Mouse (Mus musculus) neural tube, embryonic 13.5 days (tissue): ENCODE results near the gene Fgf9. TPM values are rescaled to one million over a fixed set of nuclear protein-coding genes. Genes with fewer than 3 reads are reported as not detected.

Source experiments
- ATAC-seq: fragments of 200-750 bp; cut with Nextera tagmentation; 2 replicates; pipeline ENCODE4 v1.8.0; 2017; ENCODE audit warnings: low read depth, mild to moderate bottlenecking, moderate TSS enrichment, moderate library complexity
- H3K27ac ChIP-seq: fragments of 300-500 bp; sonication (generic); replicated peaks from 2 replicates; pipeline ENCODE4 v1.5.1; 2015; ENCODE audit warnings: moderate library complexity, mild to moderate bottlenecking, inconsistent platforms
- H3K27me3 ChIP-seq: fragments of 300-500 bp; sonication (generic); 2 replicates; pipeline ENCODE4 v1.6.1; 2015; ENCODE audit warnings: mild to moderate bottlenecking, inconsistent platforms
- H3K36me3 ChIP-seq: fragments of 300-500 bp; sonication (generic); 2 replicates; pipeline ENCODE4 v1.6.1; 2015; ENCODE audit warnings: mild to moderate bottlenecking, inconsistent platforms
- H3K4me1 ChIP-seq: fragments of 300-500 bp; sonication (generic); replicated peaks from 2 replicates; pipeline ENCODE4 v1.6.1; 2015; ENCODE audit warnings: inconsistent platforms
- H3K4me2 ChIP-seq: fragments of 300-500 bp; sonication (generic); 2 replicates; pipeline ENCODE4 v1.6.1; 2015; ENCODE audit warnings: inconsistent platforms, mild to moderate bottlenecking, moderate library complexity
- H3K4me3 ChIP-seq: fragments of 300-500 bp; sonication (generic); 2 replicates; pipeline ENCODE4 v1.5.1; 2015; ENCODE audit warnings: mild to moderate bottlenecking, inconsistent platforms
- H3K9ac ChIP-seq: fragments of 300-500 bp; sonication (generic); 2 replicates; pipeline ENCODE4 v1.6.1; 2015; ENCODE audit warnings: moderate library complexity, mild to moderate bottlenecking, inconsistent platforms
- H3K9me3 ChIP-seq: fragments of 300-500 bp; sonication (generic); 2 replicates; pipeline ENCODE4 v1.6.1; 2016; ENCODE audit warnings: inconsistent platforms
- WGBS: fragments of 180-500 bp; shearing (Covaris S2); methylation state at CpG from one replicate; pipeline ENCODE4 v1.1.7; 2015; 5-methylcytosine and 5-hydroxymethylcytosine counted together
- polyA plus RNA-seq: library from polyadenylated mRNA; unstranded; fragments of >200 nt; fragmentation: Nextera tagmentation; extraction: Ambion mirVana; gene quantifications from 2 replicates; pipeline ENCODE4 v1.2.1, GENCODE M21; 2015

Fgf9 gene
- polyA plus RNA-seq, 1 experiment from 2014 or later = 13.0 TPM

GRCm38 (mm10) chr14:58073936-58074335, 3.6 kb downstream of the Fgf9 start:
- H3K9ac ChIP-seq = peak overlapping the region; percentile 82
- no peaks in the 10 kb centered on the region for H3K36me3 ChIP-seq
- H3K4me2 ChIP-seq = peak overlapping the region; percentile 96
- under 1% methylated on average over 20 of the region's 20 CpGs for WGBS
- peaks cover 68% of the 10 kb centered on the region for H3K4me1 ChIP-seq
- no peak for ATAC-seq
- H3K4me3 ChIP-seq = peak overlapping the region; percentile 69
- H3K27ac ChIP-seq = no peak overlapping the region
- H3K9me3 ChIP-seq = no peaks in the 10 kb centered on the region
- H3K27me3 ChIP-seq = peaks cover 70% of the 10 kb centered on the region

GRCm38 (mm10) chr14:58074621-58075432, 4.5 kb downstream of the Fgf9 start:
- WGBS = under 1% methylated on average over 60 of the region's 61 CpGs
- Histone ChIP-seq H3K27me3 (peaks cover 68% of the 10 kb centered on the region), H3K4me1 (peaks cover 65% of the 10 kb centered on the region), H3K4me3 (peak overlapping the region; percentile 69), H3K36me3 (no peaks in the 10 kb centered on the region), H3K9me3 (no peaks in the 10 kb centered on the region), H3K27ac (peak overlapping the region; percentile 93), H3K9ac (peak overlapping the region; percentile 82), H3K4me2 (peak overlapping the region; percentile 96)
- peak; percentile 51 for ATAC-seq

- Histone ChIP-seq H3K9ac (peak overlapping the region; percentile 82), H3K36me3 (no peaks in the 10 kb centered on the region), H3K4me1 (peaks cover 58% of the 10 kb centered on the region), H3K4me2 (peak overlapping the region; percentile 96), H3K4me3 (peak overlapping the region; percentile 69), H3K9me3 (no peaks in the 10 kb centered on the region), H3K27me3 (peaks cover 64% of the 10 kb centered on the region), H3K27ac (peak overlapping the region; percentile 93)
- peak; percentile 41 for ATAC-seq
- under 1% methylated on average over 31 of the region's 31 CpGs for WGBS
These were observed 5.2 kb downstream of the Fgf9 start for GRCm38 (mm10) chr14:58075433-58076029.

- under 1% methylated on average over 37 of the region's 40 CpGs for WGBS
These were observed 5.7 kb downstream of the Fgf9 start for GRCm38 (mm10) chr14:58076030-58076521.

GRCm38 (mm10) chr14:58076726-58077255, 6.4 kb downstream of the Fgf9 start:
- Histone ChIP-seq H3K9ac (peak overlapping the region; percentile 82), H3K36me3 (no peaks in the 10 kb centered on the region), H3K4me3 (peak overlapping the region; percentile 69), H3K9me3 (no peaks in the 10 kb centered on the region), H3K4me1 (peaks cover 49% of the 10 kb centered on the region), H3K4me2 (peak overlapping the region; percentile 96), H3K27me3 (peaks cover 64% of the 10 kb centered on the region), H3K27ac (peak overlapping the region; percentile 93)
- 8% methylated on average over 14 of the region's 14 CpGs for WGBS
- no peak for ATAC-seq

More at GRCm38 (mm10) chr14:58076030-58076521, 5.7 kb downstream of the Fgf9 start:
- Histone ChIP-seq H3K4me1 (peaks cover 54% of the 10 kb centered on the region), H3K36me3 (no peaks in the 10 kb centered on the region), H3K27me3 (peaks cover 64% of the 10 kb centered on the region), H3K4me2 (peak overlapping the region; percentile 96), H3K9ac (peak overlapping the region; percentile 82), H3K9me3 (no peaks in the 10 kb centered on the region), H3K4me3 (peak overlapping the region; percentile 69), H3K27ac (peak overlapping the region; percentile 93)
- peak; percentile 81 for ATAC-seq

GRCm38 (mm10) chr14:58079471-58079870, 9.1 kb downstream of the Fgf9 start:
- Histone ChIP-seq H3K36me3 (no peaks in the 10 kb centered on the region), H3K27ac (no peak overlapping the region), H3K9me3 (no peaks in the 10 kb centered on the region), H3K4me1 (peaks cover 29% of the 10 kb centered on the region), H3K9ac (no peak overlapping the region), H3K4me3 (no peak overlapping the region), H3K4me2 (no peak overlapping the region), H3K27me3 (peaks cover 44% of the 10 kb centered on the region)
- ATAC-seq = no peak
- 82% methylated on average over 2 of the region's 2 CpGs for WGBS

GRCm38 (mm10) chr14:58081955-58082354, 11.6 kb downstream of the Fgf9 start:
- WGBS = 41% methylated on average over 1 of the region's 1 CpGs
- Histone ChIP-seq H3K4me3 (no peak overlapping the region), H3K36me3 (no peaks in the 10 kb centered on the region), H3K9me3 (no peaks in the 10 kb centered on the region), H3K4me1 (peaks cover 9% of the 10 kb centered on the region), H3K9ac (no peak overlapping the region), H3K27ac (no peak overlapping the region), H3K4me2 (no peak overlapping the region), H3K27me3 (peaks cover 29% of the 10 kb centered on the region)
- no peak for ATAC-seq

- no peak for ATAC-seq
- Histone ChIP-seq H3K4me1 (peaks cover 13% of the 10 kb centered on the region), H3K36me3 (no peaks in the 10 kb centered on the region), H3K9me3 (no peaks in the 10 kb centered on the region), H3K4me3 (no peak overlapping the region), H3K4me2 (no peak overlapping the region), H3K27me3 (0 out of 2 replicates have a peak, but pooled peaks cover 7% of the 10 kb centered on the region), H3K27ac (no peak overlapping the region), H3K9ac (no peak overlapping the region)
- WGBS = 96% methylated on average over 3 of the region's 3 CpGs
These were observed 13.9 kb downstream of the Fgf9 start for GRCm38 (mm10) chr14:58084240-58084639.

GRCm38 (mm10) chr14:58087326-58087725, 17.0 kb downstream of the Fgf9 start:
- Histone ChIP-seq H3K4me1 (peaks cover 13% of the 10 kb centered on the region), H3K4me3 (no peak overlapping the region), H3K9ac (no peak overlapping the region), H3K9me3 (no peaks in the 10 kb centered on the region), H3K4me2 (no peak overlapping the region), H3K36me3 (0 out of 2 replicates have a peak, but pooled peaks cover 3% of the 10 kb centered on the region), H3K27ac (no peak overlapping the region), H3K27me3 (peaks cover 4% of the 10 kb centered on the region)
- 10% methylated on average over 4 of the region's 4 CpGs for WGBS
- ATAC-seq = no peak

- Histone ChIP-seq H3K27me3 (peaks cover 4% of the 10 kb centered on the region), H3K4me1 (peaks cover 13% of the 10 kb centered on the region), H3K4me2 (no peak overlapping the region), H3K9me3 (no peaks in the 10 kb centered on the region), H3K4me3 (no peak overlapping the region), H3K27ac (no peak overlapping the region), H3K9ac (no peak overlapping the region), H3K36me3 (0 out of 2 replicates have a peak, but pooled peaks cover 3% of the 10 kb centered on the region)
- 87% methylated on average over 5 of the region's 5 CpGs for WGBS
- ATAC-seq = no peak
These were observed 19.1 kb downstream of the Fgf9 start for GRCm38 (mm10) chr14:58089486-58089885.

- Histone ChIP-seq H3K4me3 (no peak overlapping the region), H3K4me2 (no peak overlapping the region), H3K27ac (no peak overlapping the region), H3K4me1 (peaks cover 13% of the 10 kb centered on the region), H3K36me3 (0 out of 2 replicates have a peak, but pooled peaks cover 3% of the 10 kb centered on the region), H3K9ac (no peak overlapping the region), H3K27me3 (no peaks in the 10 kb centered on the region; the same call in none of the 2 replicates), H3K9me3 (no peaks in the 10 kb centered on the region)
- ATAC-seq = no peak
- 75% methylated on average over 10 of the region's 10 CpGs for WGBS
These were observed 21.0 kb downstream of the Fgf9 start for GRCm38 (mm10) chr14:58091321-58091720.

GRCm38 (mm10) chr14:58099599-58099998, 29.3 kb downstream of the Fgf9 start:
- Histone ChIP-seq H3K27ac (no peak overlapping the region), H3K4me2 (no peak overlapping the region), H3K4me3 (no peak overlapping the region), H3K36me3 (no peaks in the 10 kb centered on the region), H3K9ac (no peak overlapping the region), H3K9me3 (no peaks in the 10 kb centered on the region), H3K4me1 (peaks cover 19% of the 10 kb centered on the region), H3K27me3 (no peaks in the 10 kb centered on the region)
- no peak for ATAC-seq
- WGBS = 91% methylated on average over 8 of the region's 8 CpGs
